Mouse (Mus musculus) limb, embryonic 15.5 days (tissue): ENCODE results near the gene Edn3. TPM values are rescaled to one million over a fixed set of nuclear protein-coding genes. Genes with fewer than 3 reads are reported as not detected.

Experiments used
- ATAC-seq: fragments of 200-750 bp; cut with Nextera tagmentation; 2 replicates; pipeline ENCODE4 v1.8.0; 2017; ENCODE audit warnings: low read depth, moderate TSS enrichment; ENCODE audit not compliant: insufficient number of reproducible peaks, low FRiP score, low TSS enrichment
- H3K27ac ChIP-seq: fragments of 300-500 bp; sonication (generic); 2 replicates; pipeline ENCODE4 v1.5.1; 2015; ENCODE audit warnings: moderate library complexity, mild to moderate bottlenecking, inconsistent platforms
- H3K27me3 ChIP-seq: fragments of 300-500 bp; sonication (generic); 2 replicates; pipeline ENCODE4 v1.6.1; 2015; ENCODE audit warnings: inconsistent platforms
- H3K36me3 ChIP-seq: fragments of 300-500 bp; sonication (generic); 2 replicates; pipeline ENCODE4 v1.6.1; 2015; ENCODE audit warnings: inconsistent platforms
- H3K4me1 ChIP-seq: fragments of 300-500 bp; sonication (generic); 2 replicates; pipeline ENCODE4 v1.6.1; 2015; ENCODE audit warnings: inconsistent platforms
- H3K4me2 ChIP-seq: fragments of 300-500 bp; sonication (generic); 2 replicates; pipeline ENCODE4 v1.6.1; 2015; ENCODE audit warnings: mild to moderate bottlenecking, inconsistent platforms
- H3K4me3 ChIP-seq: fragments of 300-500 bp; sonication (generic); 2 replicates; pipeline ENCODE4 v1.5.1; 2015; ENCODE audit warnings: mild to moderate bottlenecking, inconsistent platforms
- H3K9ac ChIP-seq: fragments of 300-500 bp; sonication (generic); 2 replicates; pipeline ENCODE4 v1.6.1; 2015; ENCODE audit warnings: inconsistent platforms
- H3K9me3 ChIP-seq: fragments of 300-500 bp; sonication (generic); 2 replicates; pipeline ENCODE4 v1.6.1; 2016; ENCODE audit warnings: inconsistent platforms
- WGBS: fragments of 180-500 bp; shearing (Covaris S2); methylation state at CpG from one replicate; pipeline ENCODE4 v1.1.7; 2015; 5-methylcytosine and 5-hydroxymethylcytosine counted together
- polyA plus RNA-seq: library from polyadenylated mRNA; unstranded; fragments of >200 nt; fragmentation: Nextera tagmentation; extraction: Ambion mirVana; gene quantifications from 2 replicates; pipeline ENCODE4 v1.2.1, GENCODE M21; 2015

Edn3 gene
- 19.8 and 20.7 TPM in 2 replicates for polyA plus RNA-seq

DNA sequence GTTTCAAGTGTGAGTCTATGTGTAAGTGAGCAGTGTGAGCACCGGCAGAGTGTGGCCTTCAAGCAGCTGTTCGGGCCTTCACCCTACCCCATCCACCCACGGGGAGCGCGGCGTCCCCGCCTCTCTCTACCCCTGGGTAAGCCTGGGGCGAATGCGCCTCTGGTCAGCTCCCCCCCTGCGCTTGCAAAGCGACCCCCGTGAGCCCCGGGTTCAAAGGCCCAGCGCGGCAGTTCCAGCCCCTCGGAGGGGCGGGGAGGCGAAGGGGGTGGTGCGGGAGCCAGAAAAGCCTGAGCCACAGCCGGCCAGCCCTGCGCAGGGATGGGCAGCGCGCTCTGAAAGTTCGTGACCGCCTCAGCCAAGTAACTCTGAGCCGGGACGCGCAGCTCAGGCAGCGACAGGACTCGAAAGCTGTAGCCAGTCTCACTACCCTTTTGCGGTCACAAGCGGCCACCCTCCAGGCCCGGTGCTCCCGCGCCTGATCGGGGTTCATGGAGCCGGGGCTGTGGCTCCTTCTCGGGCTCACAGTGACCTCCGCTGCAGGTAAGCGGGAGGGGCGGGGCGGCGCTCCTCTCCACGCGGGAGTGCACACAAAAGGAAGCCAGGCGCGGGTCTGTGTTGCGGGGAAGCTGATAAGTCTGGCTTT, at the start of gene Edn3:
Gene Edn3, plus strand, starts transcription at position 141 of the 643 bp plus-strand sequence.
- Histone ChIP-seq H3K4me3 (peak within 1 kb of the TSS; percentile 55), H3K9ac (peak within 1 kb of the TSS; percentile 50), H3K4me1 (peaks cover 29% of the 10 kb centered on the region), H3K36me3 (no peaks in the 10 kb centered on the region), H3K27ac (peak within 1 kb of the TSS; percentile 79), H3K27me3 (no peaks in the 10 kb centered on the region), H3K4me2 (peak within 1 kb of the TSS; percentile 93), H3K9me3 (no peaks in the 10 kb centered on the region)
- 0 out of 2 replicates have a peak, but pooled peaks have one; percentile 25 for ATAC-seq
- WGBS = under 1% methylated on average over 45 of the region's 48 CpGs

DNA sequence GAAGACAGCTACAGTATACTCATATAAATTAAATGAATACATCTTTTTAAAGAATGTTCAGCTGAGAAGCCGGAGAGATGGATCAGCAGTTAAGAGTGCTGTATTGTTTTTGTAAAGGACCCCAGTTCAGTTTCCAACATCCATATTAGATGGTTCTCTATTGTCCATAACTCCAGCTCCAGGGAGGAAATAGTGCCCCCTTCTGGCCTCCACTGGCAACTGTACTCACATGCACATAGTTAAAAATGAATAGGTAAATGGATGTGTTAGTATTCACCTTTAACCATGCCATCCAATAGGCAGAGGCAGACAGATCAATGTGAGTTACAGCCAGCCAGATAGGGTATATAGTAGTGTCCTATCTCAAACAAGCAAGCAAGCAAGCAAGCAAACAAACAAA, 48.4 kb upstream of the Edn3 start:
- no peaks in the 10 kb centered on the region for H3K36me3 ChIP-seq
- H3K4me1 ChIP-seq = no peaks in the 10 kb centered on the region
- H3K27ac ChIP-seq = no peak overlapping the region
- H3K4me2 ChIP-seq = no peak overlapping the region
- 98% methylated on average over 1 of the region's 1 CpGs for WGBS
- ATAC-seq = no peak
- H3K9me3 ChIP-seq = no peaks in the 10 kb centered on the region
- no peak overlapping the region for H3K9ac ChIP-seq
- H3K4me3 ChIP-seq = no peak overlapping the region
- H3K27me3 ChIP-seq = no peaks in the 10 kb centered on the region

DNA sequence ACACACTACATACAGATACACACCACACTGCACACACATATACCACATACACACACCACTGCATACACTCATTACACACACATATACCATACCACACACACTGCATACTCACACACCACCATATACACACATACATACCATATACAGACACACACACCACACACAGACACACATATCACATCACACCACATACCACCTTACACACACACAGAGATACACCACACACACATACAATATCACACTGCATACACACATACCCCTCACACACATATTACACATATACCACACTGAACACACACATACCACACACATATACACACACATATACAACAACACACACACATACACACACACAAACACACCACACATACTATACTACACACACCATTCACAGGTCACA, 44.5 kb upstream of the Edn3 start:
- no peaks in the 10 kb centered on the region for H3K9me3 ChIP-seq
- no peaks in the 10 kb centered on the region for H3K36me3 ChIP-seq
- H3K27me3 ChIP-seq = no peaks in the 10 kb centered on the region
- ATAC-seq = no peak
- no peak overlapping the region for H3K4me3 ChIP-seq
- H3K4me1 ChIP-seq = no peaks in the 10 kb centered on the region
- no peak overlapping the region for H3K27ac ChIP-seq
- H3K4me2 ChIP-seq = no peak overlapping the region
- H3K9ac ChIP-seq = no peak overlapping the region

DNA sequence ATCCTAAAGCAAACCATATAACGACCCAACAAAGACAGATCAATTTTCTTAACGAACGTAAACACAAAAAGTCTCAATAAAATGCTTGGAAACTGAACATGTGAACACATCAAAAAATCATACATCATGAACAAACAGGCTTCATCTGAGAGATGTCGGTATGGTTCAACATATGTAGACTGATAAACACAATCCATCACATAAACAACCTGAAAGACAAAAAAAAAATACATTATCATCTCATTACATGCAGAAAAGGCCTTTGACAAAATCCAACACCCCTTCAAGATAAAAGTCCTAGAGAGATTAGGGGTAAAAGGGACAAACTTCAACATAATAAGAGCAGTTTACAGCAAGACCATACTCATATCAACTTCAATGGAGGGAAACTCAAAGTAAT, 42.6 kb upstream of the Edn3 start:
- H3K27ac ChIP-seq = no peak overlapping the region
- no peaks in the 10 kb centered on the region for H3K36me3 ChIP-seq
- 74% methylated on average over 4 of the region's 4 CpGs for WGBS
- H3K4me2 ChIP-seq = no peak overlapping the region
- no peak for ATAC-seq
- H3K27me3 ChIP-seq = no peaks in the 10 kb centered on the region
- no peak overlapping the region for H3K4me3 ChIP-seq
- H3K4me1 ChIP-seq = no peaks in the 10 kb centered on the region
- no peaks in the 10 kb centered on the region for H3K9me3 ChIP-seq
- H3K9ac ChIP-seq = no peak overlapping the region

DNA sequence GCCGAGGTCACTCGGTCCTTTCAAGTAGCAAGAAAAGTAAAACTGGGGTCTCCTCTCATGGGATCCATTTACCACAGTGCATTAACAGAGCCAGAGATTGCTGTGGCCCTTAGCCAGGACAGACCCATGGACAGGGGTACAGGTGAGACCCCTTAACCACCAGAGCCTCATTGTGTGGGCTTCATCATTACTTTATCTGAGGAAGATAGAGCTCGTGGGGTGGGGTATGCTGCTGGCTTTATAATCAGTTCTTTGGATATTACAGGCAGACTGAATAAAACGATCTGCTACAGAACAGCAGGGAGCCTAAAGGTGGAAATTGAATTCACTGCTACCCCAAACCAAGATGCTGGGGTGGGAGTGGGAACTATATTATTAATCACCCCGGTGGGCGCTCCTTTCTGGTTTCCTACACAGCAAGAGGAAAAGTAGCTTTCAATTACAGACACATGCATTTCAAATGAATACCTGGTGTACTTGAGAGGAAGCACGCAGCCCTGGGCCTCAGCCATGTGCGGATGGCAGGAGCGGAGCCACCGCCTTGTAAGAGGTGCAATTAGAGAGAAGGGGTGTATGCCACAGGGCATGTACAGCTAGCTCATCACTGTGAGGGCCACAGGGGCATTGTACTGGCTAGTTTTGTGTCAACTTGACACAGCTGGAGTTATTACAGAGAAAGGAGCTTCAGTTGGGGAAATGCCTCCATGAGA, 33.1 kb upstream of the Edn3 start:
- no peak for ATAC-seq
- Histone ChIP-seq H3K27ac (no peak overlapping the region), H3K27me3 (no peaks in the 10 kb centered on the region), H3K9ac (no peak overlapping the region), H3K4me3 (no peak overlapping the region), H3K4me1 (no peaks in the 10 kb centered on the region), H3K9me3 (no peaks in the 10 kb centered on the region), H3K4me2 (no peak overlapping the region), H3K36me3 (no peaks in the 10 kb centered on the region)
- WGBS = 39% methylated on average over 10 of the region's 10 CpGs

DNA sequence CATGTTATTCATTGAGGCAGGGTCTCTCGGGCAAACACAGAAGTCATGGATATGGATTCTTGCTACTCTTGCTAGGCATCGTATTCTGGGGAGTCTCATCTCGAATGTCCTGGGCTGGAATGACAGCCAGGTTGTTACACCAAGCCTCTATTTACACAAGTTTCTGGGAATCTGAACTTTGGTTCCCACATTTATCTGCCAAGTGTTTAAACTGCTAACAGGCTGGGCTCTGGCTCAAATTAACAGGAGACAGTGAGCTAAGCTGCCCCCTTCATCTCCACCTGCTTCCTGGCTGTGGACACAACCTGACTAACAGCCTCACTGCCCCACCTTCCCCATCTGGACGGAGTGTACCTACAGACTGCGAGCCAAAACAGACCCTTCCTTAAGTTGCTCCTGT, 28.5 kb upstream of the Edn3 start:
- Histone ChIP-seq H3K27ac (no peak overlapping the region), H3K4me3 (no peak overlapping the region), H3K27me3 (no peaks in the 10 kb centered on the region), H3K9me3 (no peaks in the 10 kb centered on the region), H3K4me1 (no peaks in the 10 kb centered on the region), H3K9ac (no peak overlapping the region), H3K4me2 (no peak overlapping the region), H3K36me3 (no peaks in the 10 kb centered on the region)
- WGBS = 77% methylated on average over 5 of the region's 5 CpGs
- ATAC-seq = no peak

DNA sequence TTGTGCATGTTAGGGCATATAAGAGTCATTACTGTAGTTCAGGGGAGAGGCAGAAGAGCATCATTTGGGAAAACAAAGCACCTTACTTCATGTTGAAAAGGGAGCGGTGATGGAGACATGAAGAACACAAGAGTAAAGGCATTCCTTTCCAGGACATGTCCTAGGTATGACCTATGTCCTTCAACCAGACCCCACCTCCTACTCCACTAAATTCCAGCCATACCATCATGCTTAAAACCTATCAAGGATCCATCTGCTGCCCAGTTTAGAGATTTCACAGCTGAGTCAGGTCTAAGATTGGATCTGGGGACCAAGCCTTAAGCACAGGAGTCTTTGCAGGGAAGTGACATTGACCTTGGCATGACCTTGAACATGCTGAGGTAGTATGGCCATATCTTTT, 25.1 kb upstream of the Edn3 start:
- H3K27ac ChIP-seq = no peak overlapping the region
- 89% methylated on average over 1 of the region's 1 CpGs for WGBS
- H3K4me1 ChIP-seq = no peaks in the 10 kb centered on the region
- no peaks in the 10 kb centered on the region for H3K36me3 ChIP-seq
- H3K9me3 ChIP-seq = no peaks in the 10 kb centered on the region
- no peak overlapping the region for H3K4me2 ChIP-seq
- H3K4me3 ChIP-seq = no peak overlapping the region
- no peak overlapping the region for H3K9ac ChIP-seq
- no peaks in the 10 kb centered on the region for H3K27me3 ChIP-seq
- no peak for ATAC-seq

DNA sequence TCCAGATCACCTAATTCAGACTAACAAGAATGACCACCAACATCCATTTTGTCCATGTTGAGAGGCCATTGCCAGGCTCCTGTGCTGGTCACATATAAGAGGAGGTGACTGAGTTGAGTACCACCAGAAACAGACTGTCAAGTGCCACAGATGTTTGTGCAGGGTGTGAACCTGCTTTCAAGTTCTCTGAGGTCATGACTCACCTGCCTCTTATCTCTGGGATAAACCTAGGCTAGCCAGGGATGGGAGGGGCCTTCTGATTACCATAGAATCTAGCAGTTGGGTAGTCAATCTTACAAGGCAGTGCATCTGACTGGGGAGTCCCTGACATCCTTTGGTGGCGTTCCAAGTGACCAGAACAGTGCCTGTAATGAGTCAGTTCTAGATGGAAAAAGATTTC, 13.2 kb upstream of the Edn3 start:
- Histone ChIP-seq H3K4me3 (no peak overlapping the region), H3K27me3 (no peaks in the 10 kb centered on the region), H3K9me3 (no peaks in the 10 kb centered on the region), H3K4me2 (no peak overlapping the region), H3K27ac (no peak overlapping the region), H3K9ac (no peak overlapping the region), H3K4me1 (no peaks in the 10 kb centered on the region), H3K36me3 (no peaks in the 10 kb centered on the region)
- ATAC-seq = no peak
- WGBS = 87% methylated on average over 1 of the region's 1 CpGs

DNA sequence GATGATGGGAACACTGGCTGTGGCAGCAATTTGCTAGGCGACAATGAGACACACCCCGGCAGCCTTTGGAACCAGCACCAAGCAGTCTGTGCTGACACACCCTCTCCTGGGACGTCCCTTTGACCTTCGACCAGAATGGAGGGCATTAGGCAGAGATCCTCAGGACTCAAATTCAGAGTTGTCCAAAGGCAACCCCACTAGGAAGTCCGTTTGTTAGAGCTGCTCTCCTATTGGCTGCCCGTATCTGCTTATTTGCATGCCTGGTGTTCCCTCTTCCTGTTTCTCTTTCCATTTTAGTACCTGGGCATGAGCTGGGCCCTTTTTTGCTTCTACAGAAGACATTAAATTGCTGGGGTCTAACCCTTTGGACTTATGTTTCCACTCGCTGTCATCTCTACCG, 12.0 kb upstream of the Edn3 start:
- Histone ChIP-seq H3K27me3 (no peaks in the 10 kb centered on the region), H3K4me2 (no peak overlapping the region), H3K4me1 (0 out of 2 replicates have a peak, but pooled peaks cover 3% of the 10 kb centered on the region), H3K9me3 (no peaks in the 10 kb centered on the region), H3K9ac (no peak overlapping the region), H3K4me3 (no peak overlapping the region), H3K36me3 (no peaks in the 10 kb centered on the region), H3K27ac (no peak overlapping the region)
- ATAC-seq = no peak
- 68% methylated on average over 8 of the region's 8 CpGs for WGBS

DNA sequence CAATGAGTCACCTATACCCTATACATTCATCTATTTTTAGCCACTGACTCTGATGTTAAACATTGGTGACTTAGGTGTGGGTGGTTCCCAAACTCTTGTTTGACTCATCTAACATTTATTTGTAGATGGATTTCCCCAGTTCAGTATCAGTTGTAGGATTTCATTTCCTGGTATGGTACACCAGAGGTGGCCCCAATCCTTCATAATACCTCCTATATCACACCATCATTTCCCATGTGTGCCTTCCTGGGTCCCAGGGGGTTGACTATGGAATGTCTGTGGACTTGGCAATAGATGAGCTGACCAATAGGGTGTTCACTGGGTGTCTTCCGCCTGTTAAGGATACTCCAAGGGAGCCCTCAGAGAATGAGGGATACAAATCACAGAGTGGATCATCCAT, 7.2 kb upstream of the Edn3 start:
- 94% methylated on average over 1 of the region's 1 CpGs for WGBS
- Histone ChIP-seq H3K27me3 (no peaks in the 10 kb centered on the region), H3K36me3 (no peaks in the 10 kb centered on the region), H3K9me3 (no peaks in the 10 kb centered on the region), H3K4me2 (no peak overlapping the region), H3K27ac (no peak overlapping the region), H3K4me3 (no peak overlapping the region), H3K9ac (no peak overlapping the region), H3K4me1 (0 out of 2 replicates have a peak, but pooled peaks cover 3% of the 10 kb centered on the region)
- ATAC-seq = no peak

DNA sequence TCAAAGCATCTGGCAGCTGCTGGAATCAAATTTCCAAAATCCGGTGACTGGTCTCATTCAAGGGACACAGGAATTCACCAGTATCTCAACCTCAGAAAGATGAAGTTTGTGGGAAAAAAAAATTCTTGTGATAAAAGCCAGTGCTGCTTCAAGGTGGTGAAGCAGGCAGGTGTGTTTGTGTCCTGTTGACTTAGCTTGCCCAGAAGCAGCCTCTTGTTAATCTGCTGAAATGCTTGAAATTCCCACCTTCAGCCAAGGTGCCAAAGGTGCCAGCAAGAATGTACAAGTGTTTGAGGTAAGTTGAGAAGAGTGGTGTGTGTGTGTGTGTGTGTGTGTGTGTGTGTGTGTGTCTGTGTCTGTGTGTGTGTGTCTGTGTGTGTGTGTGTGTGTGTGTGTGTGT, 6.2 kb upstream of the Edn3 start:
- H3K4me2 ChIP-seq = no peak overlapping the region
- H3K9me3 ChIP-seq = no peaks in the 10 kb centered on the region
- no peak overlapping the region for H3K9ac ChIP-seq
- no peaks in the 10 kb centered on the region for H3K27me3 ChIP-seq
- WGBS = 32% methylated on average over 1 of the region's 1 CpGs
- ATAC-seq = no peak
- H3K27ac ChIP-seq = no peak overlapping the region
- H3K4me3 ChIP-seq = no peak overlapping the region
- no peaks in the 10 kb centered on the region for H3K36me3 ChIP-seq
- H3K4me1 ChIP-seq = 0 out of 2 replicates have a peak, but pooled peaks cover 3% of the 10 kb centered on the region

DNA sequence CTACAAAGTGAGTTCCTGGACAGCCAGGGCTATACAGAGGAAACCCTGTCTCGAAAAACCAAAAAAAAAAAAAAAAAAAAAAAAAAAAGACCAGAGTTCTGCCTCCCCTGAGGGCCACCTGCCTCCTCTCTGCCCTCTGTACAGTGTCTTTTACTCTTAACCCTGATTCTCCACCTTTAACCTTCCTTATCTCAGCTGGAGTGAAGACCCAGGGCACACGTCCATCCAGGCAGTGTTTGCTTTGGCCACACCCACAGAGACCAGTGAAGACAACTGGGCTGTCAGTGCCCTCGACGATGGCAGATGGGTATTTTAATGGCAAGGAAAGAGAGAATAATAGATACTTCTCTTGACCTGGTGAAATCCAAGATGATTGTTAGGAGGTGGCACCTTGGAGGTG, 1.2 kb upstream of the Edn3 start:
- H3K4me1 ChIP-seq = peaks cover 29% of the 10 kb centered on the region
- no peak overlapping the region for H3K4me3 ChIP-seq
- H3K27ac ChIP-seq = no peak overlapping the region
- no peak overlapping the region for H3K4me2 ChIP-seq
- 83% methylated on average over 4 of the region's 4 CpGs for WGBS
- H3K9me3 ChIP-seq = no peaks in the 10 kb centered on the region
- no peak for ATAC-seq
- H3K9ac ChIP-seq = no peak overlapping the region
- H3K36me3 ChIP-seq = no peaks in the 10 kb centered on the region
- no peaks in the 10 kb centered on the region for H3K27me3 ChIP-seq
